Mouse (Mus musculus): ENCODE data around the gene Olfr286. TPM values are rescaled to one million over a fixed set of nuclear protein-coding genes. Genes with fewer than 3 reads are reported as not detected.

Olfr286 gene
- polyA plus RNA-seq (2012; rRNA removed): 0.24 TPM in 1 of 2 replicates, not detected in the other

GRCm38 (mm10) chr15:98234350-98234749 is at the start of gene Olfr286:
TSS of gene Olfr286 (minus strand) at chr15:98234450.
- TF ChIP-seq CTCF (IDR thresholded peaks at IDR 0.05; ENCODE audit: extremely low read depth, insufficient read length, insufficient replicate concordance, low read depth, low read length) (no peak), POLR2A (IDR thresholded peaks at IDR 0.05; ENCODE audit: low read depth, low read length) (no peak)
- H3K4me1 ChIP-seq (ENCODE audit: control insufficient read depth, insufficient read depth, insufficient read length, low read length): no peaks in the 10 kb centered on the region
- no peaks in the 10 kb centered on the region for H3K36me3 ChIP-seq (ENCODE audit: control insufficient read depth, insufficient read depth, low read length)
- no peak within 1 kb of the TSS for H3K27ac ChIP-seq (ENCODE audit: insufficient read depth, low read depth, low read length)
- H3K27me3 ChIP-seq (ENCODE audit: control insufficient read depth, insufficient read depth, low read length): no peaks in the 10 kb centered on the region
- no peak within 1 kb of the TSS for H3K4me3 ChIP-seq (ENCODE audit: low read depth, low read length)
- 78% methylated on average over 4 of the region's 4 CpGs for WGBS

- H3K36me3 ChIP-seq (ENCODE audit: control insufficient read depth, insufficient read depth, low read length): no peaks in the 10 kb centered on the region
- no peak overlapping the region for H3K27ac ChIP-seq (ENCODE audit: insufficient read depth, low read depth, low read length)
- H3K4me1 ChIP-seq (ENCODE audit: control insufficient read depth, insufficient read depth, insufficient read length, low read length): no peaks in the 10 kb centered on the region
- no peak overlapping the region for H3K4me3 ChIP-seq (ENCODE audit: low read depth, low read length)
- whole genome bisulfite sequencing: 83% methylated on average over 7 of the region's 7 CpGs
- TF ChIP-seq POLR2A (IDR thresholded peaks at IDR 0.05; ENCODE audit: low read depth, low read length) (no peak), CTCF (IDR thresholded peaks at IDR 0.05; ENCODE audit: extremely low read depth, insufficient read length, insufficient replicate concordance, low read depth, low read length) (no peak)
- no peaks in the 10 kb centered on the region for H3K27me3 ChIP-seq (ENCODE audit: control insufficient read depth, insufficient read depth, low read length)
Measured at GRCm38 (mm10) chr15:98257776-98258175, 23.5 kb upstream of the Olfr286 start.

DNA sequence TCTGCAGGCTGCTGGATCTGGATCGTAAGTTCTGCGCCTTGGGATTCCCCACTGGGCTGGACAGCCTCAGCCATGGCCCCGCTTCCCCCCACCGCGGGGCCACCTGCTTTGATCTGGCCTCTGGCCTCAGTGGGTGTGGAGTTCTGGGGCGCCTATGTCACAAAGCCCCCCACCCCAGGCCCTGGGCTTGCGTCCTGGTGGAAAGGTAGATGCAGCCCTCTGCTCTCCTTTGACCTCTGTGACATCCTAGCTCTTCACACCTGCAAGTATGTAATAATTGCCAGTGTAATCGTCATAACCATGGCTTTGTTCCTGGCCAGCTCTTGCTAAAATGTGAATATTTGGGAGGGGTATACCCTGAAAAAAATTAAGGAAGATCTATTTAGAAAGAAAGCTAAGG is 22.9 kb upstream of the Olfr286 start, which contains the start of gene H1fnt:
H1fnt (minus strand) TSS at position 101 of the 400 bp plus-strand sequence.
- H3K4me3 ChIP-seq (ENCODE audit: low read depth, low read length): no peak within 1 kb of the TSS
- 83% methylated on average over 8 of the region's 8 CpGs for WGBS
- H3K27me3 ChIP-seq (ENCODE audit: control insufficient read depth, insufficient read depth, low read length): no peaks in the 10 kb centered on the region

GRCm38 (mm10) chr15:98256271-98256670 is 22.0 kb upstream of the Olfr286 start:
- Histone ChIP-seq H3K27ac (ENCODE audit: insufficient read depth, low read depth, low read length) (no peak overlapping the region), H3K4me3 (ENCODE audit: low read depth, low read length) (no peak overlapping the region), H3K36me3 (ENCODE audit: control insufficient read depth, insufficient read depth, low read length) (no peaks in the 10 kb centered on the region), H3K4me1 (ENCODE audit: control insufficient read depth, insufficient read depth, insufficient read length, low read length) (no peaks in the 10 kb centered on the region), H3K27me3 (ENCODE audit: control insufficient read depth, insufficient read depth, low read length) (no peaks in the 10 kb centered on the region)
- WGBS: 89% methylated on average over 13 of the region's 13 CpGs
- TF ChIP-seq POLR2A (IDR thresholded peaks at IDR 0.05; ENCODE audit: low read depth, low read length) (no peak), CTCF (IDR thresholded peaks at IDR 0.05; ENCODE audit: extremely low read depth, insufficient read length, insufficient replicate concordance, low read depth, low read length) (no peak)

More for the DNA sequence above, 22.9 kb upstream of the Olfr286 start, which contains the start of gene H1fnt:
- TF ChIP-seq CTCF (IDR thresholded peaks at IDR 0.05; ENCODE audit: extremely low read depth, insufficient read length, insufficient replicate concordance, low read depth, low read length): no peak
- TF ChIP-seq POLR2A (IDR thresholded peaks at IDR 0.05; ENCODE audit: low read depth, low read length): no peak
- H3K27ac ChIP-seq (ENCODE audit: insufficient read depth, low read depth, low read length): no peak within 1 kb of the TSS
- H3K4me1 ChIP-seq (ENCODE audit: control insufficient read depth, insufficient read depth, insufficient read length, low read length): no peaks in the 10 kb centered on the region
- no peaks in the 10 kb centered on the region for H3K36me3 ChIP-seq (ENCODE audit: control insufficient read depth, insufficient read depth, low read length)

DNA sequence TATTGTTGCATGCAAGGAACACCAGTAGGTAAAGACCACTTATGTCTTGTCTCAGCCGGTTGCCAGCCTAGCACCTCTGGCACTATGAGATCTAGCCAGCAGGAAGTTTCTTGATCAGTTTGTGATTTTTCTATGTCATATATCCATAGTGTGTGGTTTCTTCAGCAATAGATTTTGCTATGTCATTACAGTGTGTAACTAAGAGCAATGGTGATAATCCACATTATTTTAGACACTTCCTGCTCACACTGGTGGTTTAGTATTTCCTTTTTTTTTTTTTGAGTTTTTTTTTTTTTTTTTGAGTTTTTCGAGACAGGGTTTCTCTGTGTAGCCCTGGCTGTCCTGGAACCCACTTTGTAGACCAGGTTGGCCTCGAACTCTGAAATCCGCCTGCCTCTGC is 1.2 kb upstream of the Olfr286 start:
- Histone ChIP-seq H3K36me3 (ENCODE audit: control insufficient read depth, insufficient read depth, low read length) (no peaks in the 10 kb centered on the region), H3K27me3 (ENCODE audit: control insufficient read depth, insufficient read depth, low read length) (no peaks in the 10 kb centered on the region), H3K27ac (ENCODE audit: insufficient read depth, low read depth, low read length) (no peak overlapping the region), H3K4me3 (ENCODE audit: low read depth, low read length) (no peak overlapping the region), H3K4me1 (ENCODE audit: control insufficient read depth, insufficient read depth, insufficient read length, low read length) (no peaks in the 10 kb centered on the region)
- TF ChIP-seq CTCF (IDR thresholded peaks at IDR 0.05; ENCODE audit: extremely low read depth, insufficient read length, insufficient replicate concordance, low read depth, low read length) (no peak), POLR2A (IDR thresholded peaks at IDR 0.05; ENCODE audit: low read depth, low read length) (no peak)
- 76% methylated on average over 4 of the region's 4 CpGs for WGBS

GRCm38 (mm10) chr15:98226096-98226495 is 8.2 kb downstream of the Olfr286 start:
- H3K27me3 ChIP-seq (ENCODE audit: control insufficient read depth, insufficient read depth, low read length): no peaks in the 10 kb centered on the region
- no peak overlapping the region for H3K27ac ChIP-seq (ENCODE audit: insufficient read depth, low read depth, low read length)
- 79% methylated on average over 7 of the region's 7 CpGs for WGBS
- TF ChIP-seq CTCF (IDR thresholded peaks at IDR 0.05; ENCODE audit: extremely low read depth, insufficient read length, insufficient replicate concordance, low read depth, low read length) (no peak), POLR2A (IDR thresholded peaks at IDR 0.05; ENCODE audit: low read depth, low read length) (no peak)
- no peaks in the 10 kb centered on the region for H3K4me1 ChIP-seq (ENCODE audit: control insufficient read depth, insufficient read depth, insufficient read length, low read length)
- no peak overlapping the region for H3K4me3 ChIP-seq (ENCODE audit: low read depth, low read length)
- no peaks in the 10 kb centered on the region for H3K36me3 ChIP-seq (ENCODE audit: control insufficient read depth, insufficient read depth, low read length)

DNA sequence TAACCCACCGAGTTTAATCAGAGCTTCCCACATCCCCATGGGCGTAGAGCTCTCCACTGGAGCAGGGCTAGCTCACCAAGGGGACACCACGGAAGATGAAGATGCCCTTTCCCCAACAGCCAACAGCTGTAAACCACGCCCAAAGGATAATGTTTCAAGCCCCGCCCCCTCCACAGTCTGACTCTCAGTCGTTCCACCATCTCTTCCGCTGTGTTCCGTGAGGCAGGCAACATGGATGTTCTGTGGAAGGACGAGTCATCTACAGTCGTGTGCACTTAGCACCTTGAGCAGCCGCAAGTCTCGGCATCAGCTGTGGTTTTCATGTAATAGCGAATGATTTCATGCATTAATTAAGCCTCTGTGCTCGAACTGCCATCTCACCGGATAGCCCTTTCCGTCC is 8.6 kb downstream of the Olfr286 start:
- Histone ChIP-seq H3K27ac (ENCODE audit: insufficient read depth, low read depth, low read length) (no peak overlapping the region), H3K4me1 (ENCODE audit: control insufficient read depth, insufficient read depth, insufficient read length, low read length) (no peaks in the 10 kb centered on the region), H3K4me3 (ENCODE audit: low read depth, low read length) (no peak overlapping the region), H3K27me3 (ENCODE audit: control insufficient read depth, insufficient read depth, low read length) (no peaks in the 10 kb centered on the region), H3K36me3 (ENCODE audit: control insufficient read depth, insufficient read depth, low read length) (no peaks in the 10 kb centered on the region)
- WGBS: 49% methylated on average over 16 of the region's 16 CpGs
- TF ChIP-seq POLR2A (IDR thresholded peaks at IDR 0.05; ENCODE audit: low read depth, low read length) (no peak), CTCF (IDR thresholded peaks at IDR 0.05; ENCODE audit: extremely low read depth, insufficient read length, insufficient replicate concordance, low read depth, low read length) (no peak)
